Mouse (Mus musculus): ENCODE data around the gene Emilin1. TPM values are rescaled to one million over a fixed set of nuclear protein-coding genes. Genes with fewer than 3 reads are reported as not detected.

Emilin1 gene
- total and polyA plus RNA-seq, 2 experiments from 2014 or later: 9.3 to 10.5 TPM

GRCm38 (mm10) chr5:30944956-30945781, 32.0 kb downstream of the Emilin1 start, which contains the start of gene Cgref1:
Gene Cgref1, minus strand, starts transcription at chr5:30945591.
- H3K27me3 ChIP-seq (ENCODE audit: insufficient read depth, low read length): no peaks in the 10 kb centered on the region
- ATAC-seq (peak; percentile 70), DNase-seq (ENCODE audit: low spot score) (peak; percentile 80)
- WGBS: 4% methylated on average over 44 of the region's 44 CpGs
- H3K27ac ChIP-seq: peak within 1 kb of the TSS; percentile 73
- peak within 1 kb of the TSS; percentile 79 for H3K4me2 ChIP-seq (ENCODE audit: low read depth, low read length)
- H3K9me3 ChIP-seq (ENCODE audit: low read length): no peaks in the 10 kb centered on the region
- peak; percentile 54 for TF ChIP-seq CTCF (IDR thresholded peaks at IDR 0.05; ENCODE audit: low read depth)
- H3K4me1 ChIP-seq (ENCODE audit: insufficient read depth, low read length): 0 out of 2 replicates have a peak, but pooled peaks cover 2% of the 10 kb centered on the region
- peak within 1 kb of the TSS; percentile 73 for H3K9ac ChIP-seq (replicated peaks; ENCODE audit: low read length)
- H3K36me3 ChIP-seq (ENCODE audit: insufficient read depth, low read length): no peaks in the 10 kb centered on the region
- H3K4me3 ChIP-seq (ENCODE audit: low read length): peak within 1 kb of the TSS; percentile 56

DNA sequence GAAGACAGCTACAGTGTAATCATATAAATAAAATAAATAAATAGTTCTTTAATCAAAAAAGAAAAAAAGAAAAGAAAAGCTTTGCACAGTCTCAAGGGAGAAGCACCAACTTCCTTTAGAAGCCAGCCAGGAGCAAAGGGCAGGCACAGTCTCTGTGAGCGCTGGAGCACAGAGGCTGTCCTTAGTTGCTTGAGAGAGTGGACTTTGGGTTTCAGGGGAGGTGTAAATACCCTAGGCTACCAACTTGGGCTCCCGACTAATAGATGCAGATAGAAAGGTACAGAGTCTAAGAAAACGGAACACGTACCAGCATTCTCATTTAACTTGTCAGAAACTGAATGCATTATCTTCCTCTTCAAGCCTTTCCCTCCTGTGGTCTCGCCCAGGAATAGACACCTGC, 35.4 kb downstream of the Emilin1 start:
- Histone ChIP-seq H3K27ac (no peak overlapping the region), H3K4me1 (ENCODE audit: insufficient read depth, low read length) (0 out of 2 replicates have a peak, but pooled peaks cover 2% of the 10 kb centered on the region), H3K9ac (replicated peaks; ENCODE audit: low read length) (no peak overlapping the region), H3K4me3 (ENCODE audit: low read length) (no peak overlapping the region), H3K4me2 (ENCODE audit: low read depth, low read length) (no peak overlapping the region), H3K27me3 (ENCODE audit: insufficient read depth, low read length) (no peaks in the 10 kb centered on the region), H3K9me3 (ENCODE audit: low read length) (no peaks in the 10 kb centered on the region), H3K36me3 (ENCODE audit: insufficient read depth, low read length) (peaks cover 20% of the 10 kb centered on the region; the same call in 1 of the 2 replicates)
- no peak for TF ChIP-seq CTCF (IDR thresholded peaks at IDR 0.05; ENCODE audit: low read depth)
- no peak for DNase-seq (ENCODE audit: low spot score)
- 81% methylated on average over 5 of the region's 5 CpGs for WGBS
- no peak for ATAC-seq

DNA sequence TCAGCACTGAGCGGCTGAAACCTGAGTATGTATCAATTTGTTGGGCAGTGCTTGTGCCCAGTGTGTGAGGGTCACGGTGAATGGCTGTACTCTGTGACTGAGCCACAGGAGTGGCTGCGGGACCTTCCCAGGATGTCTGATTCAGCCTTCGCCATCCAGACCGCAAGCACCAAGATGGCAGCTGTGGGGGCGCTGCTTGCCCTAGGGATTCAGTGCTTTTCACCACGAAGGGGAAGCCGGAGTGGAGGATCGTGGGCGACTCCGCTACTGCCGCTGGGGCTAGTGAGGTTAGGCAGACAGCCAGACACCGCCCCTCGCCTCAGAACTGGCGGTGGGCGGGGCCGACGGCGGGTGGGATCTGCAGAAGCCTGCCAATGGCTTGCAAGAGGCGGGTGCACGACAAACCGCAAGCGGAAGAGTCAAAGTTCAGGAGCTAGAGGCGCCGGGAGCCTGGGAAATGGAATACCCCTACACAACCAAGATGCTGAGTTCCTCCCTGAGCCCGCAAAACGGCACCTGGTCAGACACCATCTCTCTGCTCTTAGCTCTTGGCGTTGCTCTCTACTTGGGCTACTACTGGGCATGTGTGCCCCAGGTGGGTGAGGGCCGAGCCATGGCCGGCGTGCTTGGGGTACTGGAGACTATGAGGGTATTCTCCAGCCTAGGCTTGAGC, 36.6 kb downstream of the Emilin1 start:
- WGBS: under 1% methylated on average over 31 of the region's 31 CpGs
- peak overlapping the region; percentile 57 for H3K9ac ChIP-seq (replicated peaks; ENCODE audit: low read length)
- peak; percentile 95 for DNase-seq (ENCODE audit: low spot score)

GRCm38 (mm10) chr5:30950451-30950850, 37.2 kb downstream of the Emilin1 start:
- H3K4me1 ChIP-seq (ENCODE audit: insufficient read depth, low read length): no peaks in the 10 kb centered on the region
- H3K36me3 ChIP-seq (ENCODE audit: insufficient read depth, low read length): peaks cover 35% of the 10 kb centered on the region
- no peaks in the 10 kb centered on the region for H3K27me3 ChIP-seq (ENCODE audit: insufficient read depth, low read length)
- TF ChIP-seq CTCF (IDR thresholded peaks at IDR 0.05; ENCODE audit: low read depth): no peak
- ATAC-seq: no peak
- peak overlapping the region; percentile 79 for H3K27ac ChIP-seq
- peak overlapping the region; percentile 57 for H3K9ac ChIP-seq (replicated peaks; ENCODE audit: low read length)
- 26% methylated on average over 4 of the region's 4 CpGs for WGBS
- peak; percentile 17 for DNase-seq (ENCODE audit: low spot score)
- peak overlapping the region; percentile 86 for H3K4me2 ChIP-seq (ENCODE audit: low read depth, low read length)
- H3K4me3 ChIP-seq (ENCODE audit: low read length): peak overlapping the region; percentile 51
- H3K9me3 ChIP-seq (ENCODE audit: low read length): no peaks in the 10 kb centered on the region

More for the DNA sequence above, 36.6 kb downstream of the Emilin1 start:
- Histone ChIP-seq H3K27ac (peak overlapping the region; percentile 79), H3K9me3 (ENCODE audit: low read length) (no peaks in the 10 kb centered on the region), H3K4me2 (ENCODE audit: low read depth, low read length) (peak overlapping the region; percentile 86), H3K27me3 (ENCODE audit: insufficient read depth, low read length) (no peaks in the 10 kb centered on the region), H3K4me1 (ENCODE audit: insufficient read depth, low read length) (no peaks in the 10 kb centered on the region), H3K36me3 (ENCODE audit: insufficient read depth, low read length) (peaks cover 30% of the 10 kb centered on the region), H3K4me3 (ENCODE audit: low read length) (peak overlapping the region; percentile 51)
- TF ChIP-seq CTCF (IDR thresholded peaks at IDR 0.05; ENCODE audit: low read depth): peak; percentile 46
- peak; percentile 85 for ATAC-seq

- peaks cover 40% of the 10 kb centered on the region for H3K36me3 ChIP-seq (ENCODE audit: insufficient read depth, low read length)
- no peak for DNase-seq (ENCODE audit: low spot score)
- no peak overlapping the region for H3K4me3 ChIP-seq (ENCODE audit: low read length)
- ATAC-seq: no peak
- no peak overlapping the region for H3K9ac ChIP-seq (replicated peaks; ENCODE audit: low read length)
- WGBS: 88% methylated on average over 2 of the region's 2 CpGs
- H3K27me3 ChIP-seq (ENCODE audit: insufficient read depth, low read length): no peaks in the 10 kb centered on the region
- H3K9me3 ChIP-seq (ENCODE audit: low read length): no peaks in the 10 kb centered on the region
- H3K4me2 ChIP-seq (ENCODE audit: low read depth, low read length): peak overlapping the region; percentile 86
- no peaks in the 10 kb centered on the region for H3K4me1 ChIP-seq (ENCODE audit: insufficient read depth, low read length)
- H3K27ac ChIP-seq: 0 out of 2 replicates have a peak overlapping the region, but pooled peaks have one; percentile 79
- no peak for TF ChIP-seq CTCF (IDR thresholded peaks at IDR 0.05; ENCODE audit: low read depth)
These were observed 37.7 kb downstream of the Emilin1 start for GRCm38 (mm10) chr5:30950922-30951321.

DNA sequence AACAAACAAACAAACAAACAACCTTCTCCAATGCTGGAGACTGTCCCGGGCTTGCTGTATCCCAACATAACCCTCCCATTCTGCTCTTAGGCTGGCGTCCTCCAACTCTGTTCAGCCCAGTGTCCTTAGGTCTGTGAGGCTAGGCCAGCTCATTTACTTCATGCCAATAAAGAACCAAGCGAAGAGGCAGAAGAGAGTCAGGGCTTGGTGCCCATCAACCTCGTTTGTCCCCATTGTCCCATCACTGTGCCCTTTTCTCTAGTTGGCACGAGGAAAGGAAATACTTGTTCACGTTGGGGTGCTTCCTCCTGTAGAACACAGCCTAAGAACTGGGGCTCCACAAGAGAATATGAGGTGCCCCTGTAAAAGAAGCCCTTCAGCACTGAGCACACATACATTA, 38.5 kb downstream of the Emilin1 start:
- H3K9me3 ChIP-seq (ENCODE audit: low read length): no peaks in the 10 kb centered on the region
- no peaks in the 10 kb centered on the region for H3K27me3 ChIP-seq (ENCODE audit: insufficient read depth, low read length)
- H3K4me3 ChIP-seq (ENCODE audit: low read length): no peak overlapping the region
- TF ChIP-seq CTCF (IDR thresholded peaks at IDR 0.05; ENCODE audit: low read depth): no peak
- H3K4me2 ChIP-seq (ENCODE audit: low read depth, low read length): no peak overlapping the region
- H3K27ac ChIP-seq: peak overlapping the region; percentile 34; the same call in 1 of the 2 replicates
- no peaks in the 10 kb centered on the region for H3K4me1 ChIP-seq (ENCODE audit: insufficient read depth, low read length)
- 68% methylated on average over 6 of the region's 6 CpGs for WGBS
- no peak overlapping the region for H3K9ac ChIP-seq (replicated peaks; ENCODE audit: low read length)
- H3K36me3 ChIP-seq (ENCODE audit: insufficient read depth, low read length): peaks cover 42% of the 10 kb centered on the region
- DNase-seq (ENCODE audit: low spot score) (peak; percentile 50), ATAC-seq (peak; percentile 14; the same call in 1 of the 2 replicates)
